Mouse (Mus musculus) G1E (cell line): Measurements from ENCODE around the gene Dnah2.

Experiments
- CTCF ChIP-seq: IDR thresholded peaks from 2 replicates; pipeline ENCODE4 v1.5.1; 2012; ENCODE audit warnings: low read depth, low read length, inconsistent platforms, mixed read lengths
- GATA1 ChIP-seq: IDR thresholded peaks from 2 replicates; pipeline ENCODE4 v1.6.1; 2012; ENCODE audit warnings: borderline replicate concordance, low read length, inconsistent platforms, mixed read lengths
- POLR2AphosphoS5 ChIP-seq: IDR thresholded peaks from 2 replicates; pipeline ENCODE4 v1.6.1; 2012; ENCODE audit warnings: low read depth, low read length, inconsistent platforms; ENCODE audit not compliant: insufficient replicate concordance
- TAL1 ChIP-seq: conservative IDR thresholded peaks from 2 replicates; pipeline ENCODE4 v1.6.1; 2012; ENCODE audit warnings: low read depth, low read length, inconsistent platforms, mixed read lengths

DNA sequence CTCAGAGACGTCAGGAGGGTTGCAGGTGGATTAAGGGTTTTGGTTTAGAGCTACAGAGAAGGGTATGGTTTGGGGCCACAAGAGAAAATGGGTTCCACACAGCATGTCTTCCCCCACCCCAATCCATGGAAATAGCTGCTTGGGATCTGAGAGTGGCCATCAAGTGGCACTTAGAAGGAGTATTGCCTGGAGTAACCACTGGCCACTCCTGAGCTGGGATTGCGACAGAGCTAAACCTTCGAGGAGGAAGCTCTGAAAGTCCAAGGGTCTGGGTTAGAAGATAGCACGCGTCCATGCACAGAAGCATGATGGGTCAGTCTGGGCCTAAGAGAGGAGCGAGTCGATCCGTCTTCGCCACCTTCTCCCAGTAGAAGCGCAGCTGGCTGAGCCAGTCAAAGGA lies 72.1 kb downstream of the Dnah2 start:
- TF ChIP-seq CTCF, result no peak
- TF ChIP-seq GATA1, result no peak
- no peak for TF ChIP-seq TAL1
- no peak for TF ChIP-seq POLR2AphosphoS5
